Mouse (Mus musculus) limb, embryonic 13.5 days (tissue): Measurements from ENCODE around the gene Lyg2. TPM values are rescaled to one million over a fixed set of nuclear protein-coding genes. Genes with fewer than 3 reads are reported as not detected.

Source experiments
- polyA plus RNA-seq: library from polyadenylated mRNA; unstranded; fragments of >200 nt; fragmentation: Nextera tagmentation; extraction: Ambion mirVana; gene quantifications from 2 replicates; pipeline ENCODE4 v1.2.1, GENCODE M21; 2015

Lyg2 gene
- polyA plus RNA-seq, 1 experiment from 2014 or later: not detected

Other genes starting within 250 kb of the Lyg2 start
- gene 2010300C02Rik, start 196.4 kb downstream of the Lyg2 start, polyA plus RNA-seq: 2.7 and 2.8 TPM in 2 replicates
- gene Tsga10, start 50.1 kb downstream of the Lyg2 start, polyA plus RNA-seq: 5.8 and 7.5 TPM in 2 replicates
- gene Lipt1, start 44.8 kb downstream of the Lyg2 start, polyA plus RNA-seq: 8.5 and 9.2 TPM in 2 replicates
- gene Mitd1, start 26.1 kb downstream of the Lyg2 start, polyA plus RNA-seq: 25.6 and 27.2 TPM in 2 replicates
- gene Mrpl30, start 26.0 kb downstream of the Lyg2 start, polyA plus RNA-seq: 245 and 275 TPM in 2 replicates
- not detected in 2 replicates for gene Lyg1, start 41.3 kb upstream of the Lyg2 start, polyA plus RNA-seq
- 139 and 153 TPM in 2 replicates for gene Txndc9, start 81.4 kb upstream of the Lyg2 start, polyA plus RNA-seq
- gene Eif5b, start 81.5 kb upstream of the Lyg2 start, polyA plus RNA-seq: 33.8 TPM in 2 replicates
- gene Rev1, start 213.3 kb upstream of the Lyg2 start, polyA plus RNA-seq: 33.4 and 36.1 TPM in 2 replicates